Mouse (Mus musculus) hindbrain, embryonic 13.5 days (tissue): ENCODE measurements at regions not wholly inside any gene's neighbourhood (a gene's known extent, or its start where the extent isn't known, plus 50 kb on each side); places are given as distances from the start of the nearest gene placed in this dataset.
A peak's percentile ranks its signal among the peaks of the same experiment; 100 is the strongest.

Experiments used
- ATAC-seq: fragments of 200-750 bp; cut with Nextera tagmentation; 2 replicates; pipeline ENCODE4 v1.8.0; 2017; ENCODE audit warnings: moderate TSS enrichment; ENCODE audit not compliant: low FRiP score
- H3K27ac ChIP-seq: fragments of 300-500 bp; sonication (generic); 2 replicates; pipeline ENCODE4 v1.5.1; 2015; ENCODE audit warnings: inconsistent platforms, mild to moderate bottlenecking, moderate library complexity
- H3K27me3 ChIP-seq: fragments of 300-500 bp; sonication (generic); 2 replicates; pipeline ENCODE4 v1.6.1; 2015; ENCODE audit warnings: mild to moderate bottlenecking, inconsistent platforms
- H3K36me3 ChIP-seq: fragments of 300-500 bp; sonication (generic); 2 replicates; pipeline ENCODE4 v1.6.1; 2015; ENCODE audit warnings: mild to moderate bottlenecking, inconsistent platforms
- H3K4me1 ChIP-seq: fragments of 300-500 bp; sonication (generic); replicated peaks from 2 replicates; pipeline ENCODE4 v1.6.1; 2015; ENCODE audit warnings: inconsistent platforms
- H3K4me2 ChIP-seq: fragments of 300-500 bp; sonication (generic); 2 replicates; pipeline ENCODE4 v1.6.1; 2015; ENCODE audit warnings: inconsistent platforms, mild to moderate bottlenecking, moderate library complexity
- H3K4me3 ChIP-seq: fragments of 300-500 bp; sonication (generic); 2 replicates; pipeline ENCODE4 v1.5.1; 2015; ENCODE audit warnings: mild to moderate bottlenecking, inconsistent platforms
- H3K9ac ChIP-seq: fragments of 300-500 bp; sonication (generic); 2 replicates; pipeline ENCODE4 v1.6.1; 2015; ENCODE audit warnings: mild to moderate bottlenecking, inconsistent platforms
- H3K9me3 ChIP-seq: fragments of 300-500 bp; sonication (generic); 2 replicates; pipeline ENCODE4 v1.6.1; 2016; ENCODE audit warnings: inconsistent platforms
- WGBS: fragments of 180-500 bp; shearing (Covaris S2); methylation state at CpG from one replicate; pipeline ENCODE4 v1.1.7; 2015; 5-methylcytosine and 5-hydroxymethylcytosine counted together

DNA sequence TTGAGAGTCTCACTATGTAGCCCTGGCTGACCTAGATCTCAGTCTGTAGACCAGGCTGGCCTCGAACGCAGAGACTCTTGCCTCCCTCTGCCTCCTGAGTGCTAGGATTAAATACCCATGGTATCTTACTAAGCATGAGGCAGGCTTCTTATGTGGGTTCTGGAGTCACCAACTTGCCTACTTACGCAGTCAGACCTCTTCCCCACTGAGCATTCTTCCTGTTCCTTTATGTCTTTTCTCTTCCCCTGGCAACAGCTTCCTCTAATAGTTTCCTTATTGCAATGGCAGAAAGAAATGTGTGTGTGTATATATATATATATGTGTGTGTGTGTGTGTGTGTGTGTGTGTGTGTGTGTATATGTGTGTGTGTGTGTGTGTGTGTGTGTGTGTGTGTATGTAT is 95.7 kb upstream of the Adgrl2 start:
- Histone ChIP-seq H3K4me2 (no peak overlapping the region), H3K27ac (no peak overlapping the region), H3K9ac (no peak overlapping the region), H3K4me1 (peaks cover 15% of the 10 kb centered on the region), H3K36me3 (no peaks in the 10 kb centered on the region), H3K4me3 (no peak overlapping the region), H3K27me3 (peaks cover 26% of the 10 kb centered on the region), H3K9me3 (no peaks in the 10 kb centered on the region)
- no peak for ATAC-seq
- 76% methylated on average over 3 of the region's 3 CpGs for WGBS

DNA sequence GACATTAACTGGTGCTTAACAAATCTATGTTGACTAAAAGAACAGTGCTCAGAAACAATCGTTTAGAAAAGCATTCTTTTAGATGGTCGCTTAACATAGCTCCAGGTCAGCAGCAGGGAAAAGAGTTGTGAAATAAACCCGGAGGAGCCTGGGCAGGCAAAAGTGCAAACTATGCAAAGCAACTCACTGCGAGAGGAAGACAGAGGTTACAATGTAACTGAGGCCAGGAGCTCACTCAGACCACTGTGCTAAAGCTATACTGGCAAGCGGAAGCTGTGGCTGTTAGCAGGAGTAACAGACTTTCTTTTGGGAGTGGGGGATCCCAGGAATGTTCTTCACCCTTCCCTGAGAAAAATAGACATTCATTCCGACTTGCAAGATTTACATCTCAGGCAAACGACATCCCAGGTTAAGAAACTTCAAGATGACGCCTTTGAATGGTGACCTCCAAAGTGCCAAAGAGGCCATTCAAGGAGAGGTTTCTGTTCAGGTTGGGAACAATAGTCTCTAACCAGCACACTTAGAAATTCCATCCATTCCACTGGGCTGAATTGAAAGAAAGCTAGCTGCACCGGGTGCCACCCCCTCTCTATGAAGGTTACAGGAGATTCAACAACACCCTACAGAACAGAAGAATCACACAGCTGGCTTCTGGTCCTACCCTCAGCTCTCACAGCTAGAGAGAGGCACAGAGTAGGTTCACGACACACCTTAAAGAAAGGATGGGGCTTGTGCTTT is 94.7 kb upstream of the Adgrl2 start:
- no peak overlapping the region for H3K27ac ChIP-seq
- ATAC-seq, result no peak
- H3K36me3 ChIP-seq, result no peaks in the 10 kb centered on the region
- H3K4me3 ChIP-seq, result no peak overlapping the region
- peaks cover 26% of the 10 kb centered on the region for H3K27me3 ChIP-seq
- 44% methylated on average over 10 of the region's 10 CpGs for WGBS
- no peak overlapping the region for H3K9ac ChIP-seq
- no peak overlapping the region for H3K4me2 ChIP-seq
- no peaks in the 10 kb centered on the region for H3K9me3 ChIP-seq
- peaks cover 11% of the 10 kb centered on the region for H3K4me1 ChIP-seq

- ATAC-seq, result no peak
- peaks cover 26% of the 10 kb centered on the region for H3K27me3 ChIP-seq
- H3K9ac ChIP-seq, result no peak overlapping the region
- peaks cover under 1% of the 10 kb centered on the region for H3K4me1 ChIP-seq
- no peaks in the 10 kb centered on the region for H3K9me3 ChIP-seq
- no peak overlapping the region for H3K4me2 ChIP-seq
- no peak overlapping the region for H3K27ac ChIP-seq
- H3K36me3 ChIP-seq, result no peaks in the 10 kb centered on the region
- WGBS, result 68% methylated on average over 11 of the region's 11 CpGs
- no peak overlapping the region for H3K4me3 ChIP-seq
Observed at GRCm38 (mm10) chr3:149083391-149083790, 93.0 kb upstream of the Adgrl2 start.

DNA sequence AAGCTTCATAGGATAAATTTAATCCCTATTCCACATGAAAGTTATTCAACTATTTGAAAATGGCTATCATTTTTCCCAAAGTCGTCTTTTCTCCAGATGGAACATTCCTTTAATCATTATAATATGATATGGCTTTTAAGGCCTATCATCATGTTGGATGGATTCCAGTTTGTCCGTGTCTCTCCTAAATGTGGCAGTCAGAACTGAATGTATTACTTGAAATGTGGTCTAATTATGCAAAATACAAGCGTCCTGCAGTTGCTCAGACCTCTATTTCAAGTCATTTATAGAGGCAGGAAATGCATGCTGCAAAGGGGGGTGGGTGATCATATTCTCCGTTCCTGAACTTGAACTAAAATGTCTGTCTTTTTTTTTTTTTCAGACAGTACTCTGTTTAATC is 88.5 kb upstream of the Adgrl2 start:
- 0 out of 2 replicates have a peak, but pooled peaks cover 6% of the 10 kb centered on the region for H3K27me3 ChIP-seq
- H3K4me1 ChIP-seq, result peaks cover 16% of the 10 kb centered on the region
- H3K27ac ChIP-seq, result no peak overlapping the region
- H3K9me3 ChIP-seq, result no peaks in the 10 kb centered on the region
- no peak overlapping the region for H3K4me3 ChIP-seq
- H3K4me2 ChIP-seq, result no peak overlapping the region
- H3K9ac ChIP-seq, result no peak overlapping the region
- no peaks in the 10 kb centered on the region for H3K36me3 ChIP-seq
- WGBS, result 53% methylated on average over 4 of the region's 4 CpGs
- no peak for ATAC-seq

DNA sequence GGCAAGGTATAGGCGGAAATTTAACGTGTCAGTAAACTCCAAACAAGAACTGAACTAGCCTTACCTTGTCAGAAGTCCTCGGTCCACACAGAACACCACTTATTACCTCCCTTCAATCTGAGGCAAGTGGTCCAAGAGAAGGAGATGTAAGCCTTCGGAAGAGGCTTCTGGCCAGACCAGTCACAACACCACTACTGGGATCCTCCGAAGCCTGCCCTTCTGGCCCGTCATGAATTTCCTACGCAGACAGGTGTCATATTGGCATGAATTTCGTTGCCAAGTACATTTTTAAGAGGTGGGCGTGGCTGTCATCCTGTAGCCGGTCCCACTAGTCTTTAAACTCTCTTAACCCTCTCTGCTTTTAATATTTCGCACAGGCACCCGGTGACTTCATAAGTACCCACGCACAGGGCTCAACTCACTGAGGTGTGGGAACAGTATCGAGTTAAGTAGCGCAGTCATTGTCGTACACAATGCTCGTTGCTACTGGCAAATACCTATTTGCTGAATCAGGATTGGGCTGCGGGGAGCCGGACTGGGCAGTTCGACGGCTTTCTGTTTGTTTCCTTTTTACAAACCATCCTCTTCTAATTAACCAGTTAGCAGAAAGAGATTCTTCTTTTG is 86.7 kb upstream of the Adgrl2 start:
- WGBS, result 77% methylated on average over 21 of the region's 21 CpGs
- no peak overlapping the region for H3K27ac ChIP-seq
- 0 out of 2 replicates have a peak, but pooled peaks cover 3% of the 10 kb centered on the region for H3K27me3 ChIP-seq
- H3K9me3 ChIP-seq, result no peaks in the 10 kb centered on the region
- no peak overlapping the region for H3K9ac ChIP-seq
- ATAC-seq, result no peak
- no peak overlapping the region for H3K4me3 ChIP-seq
- H3K4me2 ChIP-seq, result no peak overlapping the region
- peaks cover 16% of the 10 kb centered on the region for H3K4me1 ChIP-seq
- no peaks in the 10 kb centered on the region for H3K36me3 ChIP-seq

DNA sequence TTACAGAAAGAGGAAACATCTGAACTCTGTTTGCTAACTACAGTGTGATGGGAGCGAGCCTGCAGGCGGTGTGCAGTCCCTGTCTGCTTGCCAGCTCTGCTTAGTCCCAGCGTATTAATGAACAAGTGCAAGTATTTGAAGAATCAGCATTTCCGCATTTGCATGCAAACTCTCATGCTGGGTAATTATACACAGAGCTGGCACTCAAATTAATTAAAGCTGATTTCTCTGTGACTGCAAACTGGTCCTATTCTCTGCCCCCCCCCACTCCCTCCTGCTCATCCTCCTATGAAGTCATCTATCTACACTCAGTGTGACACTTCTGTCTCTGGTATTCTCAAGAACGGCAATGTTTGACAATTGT is 85.1 kb upstream of the Adgrl2 start:
- no peak overlapping the region; the same call in 1 of the 2 replicates for H3K9ac ChIP-seq
- peak; percentile 77 for ATAC-seq
- 0 out of 2 replicates have a peak overlapping the region, but pooled peaks have one; percentile 55 for H3K27ac ChIP-seq
- H3K36me3 ChIP-seq, result no peaks in the 10 kb centered on the region
- peaks cover 16% of the 10 kb centered on the region for H3K4me1 ChIP-seq
- peak overlapping the region; percentile 31 for H3K4me2 ChIP-seq
- no peak overlapping the region for H3K4me3 ChIP-seq
- H3K27me3 ChIP-seq, result no peaks in the 10 kb centered on the region
- WGBS, result 27% methylated on average over 5 of the region's 5 CpGs
- no peaks in the 10 kb centered on the region for H3K9me3 ChIP-seq

DNA sequence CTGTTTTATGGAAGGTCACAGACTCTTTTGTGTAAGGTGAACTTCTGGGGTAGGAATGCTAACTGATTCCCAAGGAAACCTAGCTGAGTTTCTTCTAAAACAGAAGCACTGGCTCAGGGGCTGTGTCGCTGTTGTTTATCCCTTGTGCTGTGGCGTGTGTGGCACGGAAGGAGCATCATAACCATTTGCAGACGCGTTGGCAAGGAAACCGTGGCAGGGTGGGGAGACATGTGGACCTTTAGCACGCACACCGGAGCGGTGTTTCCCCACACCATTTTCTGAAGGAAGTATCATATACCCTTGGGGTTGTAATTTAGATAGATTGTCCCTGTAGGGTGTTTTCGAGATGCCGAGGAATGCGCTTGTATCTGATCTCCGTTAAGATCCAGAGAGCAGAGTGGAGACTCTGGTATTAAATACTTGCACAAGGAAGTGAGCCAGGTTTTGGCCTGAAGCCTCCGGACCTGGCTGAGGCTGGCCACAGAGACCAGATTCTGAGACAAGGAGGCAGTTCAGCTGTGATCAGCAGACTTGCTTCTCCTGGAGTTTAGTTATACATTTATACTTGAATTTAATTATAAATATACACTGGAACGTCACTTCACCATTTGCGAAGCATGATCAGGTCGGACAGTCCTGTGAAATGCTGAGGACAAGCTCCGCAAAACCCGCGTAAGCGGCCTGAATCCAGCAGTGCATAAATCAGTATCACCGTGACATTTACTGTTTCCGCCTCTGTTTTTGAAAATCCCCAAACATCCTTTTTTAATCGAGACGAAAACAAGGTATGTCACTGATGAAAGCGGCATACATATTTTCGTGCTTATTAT is 84.5 kb upstream of the Adgrl2 start:
- WGBS, result 54% methylated on average over 27 of the region's 27 CpGs
- H3K4me1 ChIP-seq, result peaks cover 16% of the 10 kb centered on the region
- H3K4me3 ChIP-seq, result no peak overlapping the region
- no peaks in the 10 kb centered on the region for H3K9me3 ChIP-seq
- no peaks in the 10 kb centered on the region for H3K36me3 ChIP-seq
- ATAC-seq, result peak; percentile 49; the same call in 1 of the 2 replicates
- peak overlapping the region; percentile 31 for H3K4me2 ChIP-seq
- H3K27ac ChIP-seq, result peak overlapping the region; percentile 55
- H3K27me3 ChIP-seq, result no peaks in the 10 kb centered on the region
- peak overlapping the region; percentile 15; the same call in 1 of the 2 replicates for H3K9ac ChIP-seq

DNA sequence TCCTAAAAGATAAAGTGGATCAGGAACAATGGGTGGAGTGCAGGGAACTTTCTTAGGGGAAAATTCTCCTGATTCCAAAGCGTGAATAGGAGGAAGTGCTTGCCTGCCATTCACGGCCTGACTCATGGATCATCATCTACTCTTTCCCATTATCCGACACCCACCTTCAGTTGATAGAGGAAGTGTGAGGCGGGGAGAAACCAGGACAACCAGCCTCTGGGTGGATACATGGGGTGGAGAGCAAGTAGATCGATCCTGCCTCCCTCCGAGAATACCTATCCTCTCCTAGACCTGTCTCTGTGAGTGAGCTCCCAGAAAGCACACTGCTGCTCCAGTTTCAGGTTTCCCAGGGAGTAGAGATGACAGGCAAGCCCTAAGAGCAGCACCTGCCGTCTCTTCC is 79.8 kb upstream of the Adgrl2 start:
- 74% methylated on average over 7 of the region's 7 CpGs for WGBS
- Histone ChIP-seq H3K4me3 (no peak overlapping the region), H3K9ac (no peak overlapping the region), H3K36me3 (no peaks in the 10 kb centered on the region), H3K27me3 (no peaks in the 10 kb centered on the region), H3K4me2 (no peak overlapping the region), H3K4me1 (peaks cover 9% of the 10 kb centered on the region), H3K9me3 (no peaks in the 10 kb centered on the region), H3K27ac (no peak overlapping the region)
- ATAC-seq, result no peak

DNA sequence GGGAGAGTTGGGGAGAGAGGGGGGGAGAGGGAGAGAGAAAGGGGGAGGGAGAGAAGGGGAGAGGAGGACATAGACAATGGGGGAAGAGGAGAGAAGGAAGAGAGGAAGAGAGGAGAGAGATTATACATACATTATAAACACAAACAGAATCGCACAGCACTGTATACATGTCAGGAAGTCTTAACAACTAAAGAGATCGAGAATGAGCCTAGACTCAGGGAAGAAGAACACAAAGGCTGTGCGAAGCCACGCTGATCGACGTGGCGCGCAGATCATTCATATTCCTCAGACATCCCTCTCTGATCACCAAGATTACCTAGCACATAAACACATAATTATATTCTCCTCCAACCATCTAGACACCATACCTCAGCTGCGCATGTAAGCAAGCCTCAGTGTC is 79.1 kb upstream of the Adgrl2 start:
- no peak overlapping the region for H3K4me2 ChIP-seq
- peaks cover under 1% of the 10 kb centered on the region for H3K4me1 ChIP-seq
- no peak overlapping the region for H3K9ac ChIP-seq
- 75% methylated on average over 9 of the region's 9 CpGs for WGBS
- no peak overlapping the region for H3K4me3 ChIP-seq
- no peaks in the 10 kb centered on the region for H3K9me3 ChIP-seq
- H3K27me3 ChIP-seq, result no peaks in the 10 kb centered on the region
- no peaks in the 10 kb centered on the region for H3K36me3 ChIP-seq
- peak; percentile 60 for ATAC-seq
- no peak overlapping the region for H3K27ac ChIP-seq

GRCm38 (mm10) chr3:149068821-149069220 is 78.5 kb upstream of the Adgrl2 start:
- 0 out of 2 replicates have a peak, but pooled peaks have one; percentile 53 for ATAC-seq
- H3K4me2 ChIP-seq, result peak overlapping the region; percentile 27; the same call in 1 of the 2 replicates
- H3K9ac ChIP-seq, result no peak overlapping the region
- WGBS, result 53% methylated on average over 7 of the region's 7 CpGs
- H3K27me3 ChIP-seq, result no peaks in the 10 kb centered on the region
- H3K27ac ChIP-seq, result no peak overlapping the region
- no peak overlapping the region for H3K4me3 ChIP-seq
- H3K4me1 ChIP-seq, result no peaks in the 10 kb centered on the region
- H3K36me3 ChIP-seq, result no peaks in the 10 kb centered on the region
- no peaks in the 10 kb centered on the region for H3K9me3 ChIP-seq

DNA sequence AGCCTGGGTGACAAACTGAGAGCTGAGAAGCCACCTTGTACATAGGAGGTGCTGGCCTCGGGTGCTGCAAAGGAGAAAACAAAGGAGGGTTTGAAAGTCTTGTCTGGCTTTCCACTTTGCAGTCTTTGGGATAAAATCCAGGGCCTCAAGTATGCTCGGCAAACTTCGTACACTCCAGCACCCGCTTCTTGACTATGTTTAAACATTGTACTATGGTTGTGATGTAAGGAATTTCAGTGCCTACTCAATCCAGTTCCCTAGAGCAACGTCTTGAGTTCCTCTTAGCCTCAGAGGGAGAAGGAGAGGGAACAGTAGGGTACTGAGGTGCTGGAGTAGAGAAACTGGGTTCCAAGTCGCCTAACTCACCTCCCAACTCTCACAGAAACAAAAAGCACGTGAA is 77.4 kb upstream of the Adgrl2 start:
- Histone ChIP-seq H3K27me3 (no peaks in the 10 kb centered on the region), H3K4me3 (no peak overlapping the region), H3K27ac (no peak overlapping the region), H3K36me3 (no peaks in the 10 kb centered on the region), H3K4me2 (no peak overlapping the region), H3K9ac (no peak overlapping the region), H3K4me1 (no peaks in the 10 kb centered on the region), H3K9me3 (no peaks in the 10 kb centered on the region)
- 83% methylated on average over 7 of the region's 7 CpGs for WGBS
- ATAC-seq, result no peak

DNA sequence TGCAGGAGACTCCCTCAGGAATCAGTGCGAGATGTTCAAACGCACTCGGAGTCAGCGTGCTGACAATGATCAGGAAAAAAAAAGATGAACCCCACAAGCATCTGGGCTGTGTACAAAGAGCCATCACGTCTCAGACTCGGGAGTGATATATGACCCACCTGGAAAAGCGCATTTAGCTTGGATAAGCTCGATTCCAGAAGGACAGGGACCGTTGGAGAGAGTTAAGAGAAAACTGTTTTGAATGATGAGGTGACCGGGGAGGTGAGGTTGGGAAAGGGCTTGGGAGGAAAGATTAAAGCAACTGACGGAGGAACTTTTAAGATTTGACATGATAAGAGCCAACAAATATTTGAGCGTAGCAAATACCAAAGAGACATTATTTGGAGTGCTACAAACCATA is 64.7 kb upstream of the Adgrl2 start:
- Histone ChIP-seq H3K4me1 (no peaks in the 10 kb centered on the region; the same call in 1 of the 2 replicates), H3K36me3 (no peaks in the 10 kb centered on the region), H3K27ac (no peak overlapping the region), H3K9me3 (no peaks in the 10 kb centered on the region), H3K27me3 (no peaks in the 10 kb centered on the region), H3K9ac (no peak overlapping the region), H3K4me3 (no peak overlapping the region), H3K4me2 (no peak overlapping the region)
- WGBS, result 66% methylated on average over 12 of the region's 12 CpGs
- ATAC-seq, result no peak
